Mouse (Mus musculus): ENCODE data around the gene 1600014C23Rik.

1600014C23Rik gene

DNA sequence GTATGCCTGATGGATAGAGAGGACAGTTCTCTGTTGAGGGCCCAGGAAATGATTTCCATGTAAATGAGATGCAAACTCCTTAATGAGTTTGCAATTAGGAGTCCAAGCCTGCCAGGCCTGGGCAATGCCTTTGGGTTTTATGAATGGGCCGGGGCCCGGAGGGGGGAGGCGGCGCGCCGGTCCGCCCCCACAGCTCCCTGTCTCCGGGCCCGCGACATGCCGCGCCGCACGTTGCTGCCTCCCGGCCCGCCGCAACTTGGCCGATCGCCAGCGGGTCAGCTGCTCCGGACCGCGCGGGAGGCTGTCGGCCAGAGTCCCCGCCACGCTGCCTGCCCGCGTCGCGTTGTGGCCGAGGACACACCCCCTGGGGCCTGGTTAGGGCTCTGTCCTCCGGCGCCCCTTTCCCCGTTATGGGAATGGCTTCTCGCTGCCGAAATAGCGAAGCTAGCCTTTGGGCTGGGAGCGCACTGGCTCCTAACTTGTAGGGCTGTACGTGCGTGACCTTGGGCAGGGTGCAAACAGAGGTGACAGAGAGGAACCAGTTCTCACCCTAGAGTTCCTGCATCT, at the start of gene 1600014C23Rik:
Gene 1600014C23Rik, minus strand, starts transcription at position 110 of the 567 bp plus-strand sequence.
- DNase-seq (ENCODE audit: low read depth), result no peak

DNA sequence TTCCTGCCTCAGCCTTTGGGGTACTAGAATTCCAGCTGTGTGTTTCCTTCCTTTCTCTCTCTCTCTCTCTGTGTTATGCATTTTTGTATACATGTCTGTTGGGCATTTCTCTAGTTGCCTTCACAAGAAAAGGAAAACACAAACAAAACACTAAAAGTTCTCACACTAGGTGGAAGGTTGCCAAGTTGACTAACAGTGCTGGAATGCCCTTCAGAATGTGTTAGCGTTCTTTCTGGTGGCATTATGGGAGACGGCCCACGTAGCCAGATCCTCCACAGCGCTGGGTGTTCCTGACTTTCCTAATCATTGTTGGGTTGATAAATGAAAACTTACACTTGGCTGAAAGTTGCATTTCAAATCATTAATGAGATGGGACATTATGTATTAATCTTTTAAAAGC, 44.8 kb upstream of the 1600014C23Rik start:
- DNase-seq (ENCODE audit: low read depth), result peak; percentile 62

DNA sequence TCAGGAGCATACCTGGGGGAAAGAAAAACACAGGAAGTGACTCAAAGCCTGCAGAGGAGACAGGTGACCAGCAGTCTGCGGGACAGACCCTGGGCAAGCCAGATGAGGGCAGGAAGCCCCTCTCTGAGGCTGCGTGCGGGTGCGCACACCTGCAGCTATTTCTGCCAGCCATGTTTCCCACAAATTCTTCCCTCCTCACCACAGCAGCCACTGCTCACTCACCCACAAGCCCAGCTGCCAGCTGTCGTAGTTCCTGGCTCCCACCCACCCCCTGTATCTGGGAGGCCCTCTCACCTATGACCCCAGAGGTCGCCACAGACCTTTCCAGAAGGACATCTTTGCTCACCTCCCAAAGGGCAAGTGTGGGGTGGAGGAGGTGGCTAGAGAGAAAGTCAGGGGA, 43.8 kb upstream of the 1600014C23Rik start:
- no peak for DNase-seq (ENCODE audit: low read depth)

DNA sequence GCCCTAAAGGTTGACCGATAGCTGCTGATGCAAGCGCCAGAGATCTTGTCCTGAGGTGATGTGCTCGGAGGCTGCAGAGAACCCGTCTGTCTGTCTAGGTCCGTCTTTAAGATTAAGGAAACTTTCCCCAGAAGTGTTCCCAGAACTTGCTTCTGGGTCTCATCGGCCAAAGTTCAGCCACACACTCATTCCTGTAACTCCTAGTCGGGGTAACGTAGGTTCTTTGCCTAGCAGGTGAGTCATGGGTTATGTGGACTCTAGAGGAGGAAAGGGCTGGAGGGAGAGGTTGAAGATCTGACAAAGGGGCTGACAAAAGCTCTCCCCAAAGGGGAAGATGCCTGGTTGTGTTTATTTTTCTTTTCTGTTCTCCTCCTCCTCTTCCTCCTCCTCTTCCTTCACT, 42.5 kb upstream of the 1600014C23Rik start:
- peak; percentile 29 for DNase-seq (ENCODE audit: low read depth)

DNA sequence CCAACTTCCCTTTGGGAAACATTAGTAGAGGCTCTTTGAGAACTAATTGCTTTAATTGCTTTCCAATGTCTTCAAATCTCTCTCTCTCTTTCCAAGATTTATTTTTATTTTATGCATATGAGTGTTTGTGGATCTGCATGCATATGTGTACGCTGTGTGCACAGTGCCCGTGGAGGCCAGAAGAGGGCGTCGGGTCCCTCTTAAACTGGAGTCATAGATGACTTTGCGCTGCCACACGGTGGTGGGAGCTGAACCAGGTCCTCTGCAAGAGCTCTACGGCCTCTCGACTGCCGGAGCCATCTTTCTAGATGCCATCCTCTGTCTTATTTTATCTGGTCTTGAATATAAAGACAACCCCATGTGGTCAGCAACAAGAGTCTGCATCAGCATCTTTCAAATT, 41.8 kb upstream of the 1600014C23Rik start:
- DNase-seq (ENCODE audit: low read depth), result peak; percentile 46

DNA sequence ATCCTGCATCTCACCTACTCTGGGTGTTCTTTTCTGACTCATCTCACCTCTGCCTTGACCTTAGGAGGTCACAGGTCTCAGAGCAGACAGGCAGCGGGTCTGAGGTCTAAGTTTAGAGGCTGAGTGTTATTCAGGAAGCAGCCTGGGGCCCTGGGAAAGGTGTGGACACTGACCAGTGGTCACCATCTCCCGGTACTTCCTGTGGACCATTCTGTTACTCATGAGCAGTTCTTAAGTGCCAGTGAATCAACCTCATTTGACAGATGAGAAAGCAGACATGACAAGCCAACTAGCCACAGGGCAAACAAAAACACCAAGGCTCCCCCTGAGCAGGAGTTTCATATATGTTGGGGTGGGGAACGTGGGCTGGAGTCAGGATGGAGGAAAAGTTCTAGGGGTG, 38.9 kb upstream of the 1600014C23Rik start:
- peak; percentile 49 for DNase-seq (ENCODE audit: low read depth)

DNA sequence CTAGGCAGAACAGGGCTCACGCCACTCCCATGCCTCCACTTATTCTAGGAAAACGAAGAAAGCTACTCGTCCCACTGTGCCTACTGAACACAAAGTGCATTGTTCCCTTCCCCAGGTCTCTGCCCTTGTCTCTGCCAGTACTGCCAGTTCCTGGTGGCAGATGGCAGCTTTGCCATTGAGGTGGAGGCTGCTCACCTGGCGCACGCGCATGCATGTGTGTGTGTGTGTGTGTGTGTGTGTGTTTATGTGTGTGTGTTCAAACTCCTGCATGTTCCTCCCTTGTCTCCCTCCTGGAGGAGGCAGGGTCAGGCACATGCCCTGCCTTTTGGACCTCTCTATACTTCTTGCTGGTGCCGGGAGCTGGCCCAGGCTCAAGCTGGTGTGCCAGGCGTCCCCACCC, 38.5 kb upstream of the 1600014C23Rik start:
- no peak for DNase-seq (ENCODE audit: low read depth)

DNA sequence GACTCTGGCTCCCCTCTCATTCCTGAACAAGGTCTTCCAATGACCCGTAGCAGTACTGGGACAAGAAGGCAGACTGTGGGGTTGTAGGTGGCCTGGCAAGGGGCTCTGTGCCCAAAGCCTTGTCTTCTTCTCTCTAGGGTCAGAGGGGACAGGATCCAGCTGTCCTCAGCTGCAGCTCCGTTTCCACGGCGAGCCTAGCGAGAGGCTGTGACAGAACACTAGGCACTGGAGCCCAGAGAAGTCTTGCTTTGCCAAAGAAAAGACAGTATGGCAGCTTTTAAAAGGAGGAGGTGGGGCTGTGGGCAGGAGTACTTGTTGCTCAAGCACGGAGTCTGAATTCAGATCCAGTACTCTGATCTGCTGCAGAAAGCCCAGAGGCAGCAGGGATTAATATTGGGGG, 36.8 kb upstream of the 1600014C23Rik start:
- peak; percentile 44 for DNase-seq (ENCODE audit: low read depth)

DNA sequence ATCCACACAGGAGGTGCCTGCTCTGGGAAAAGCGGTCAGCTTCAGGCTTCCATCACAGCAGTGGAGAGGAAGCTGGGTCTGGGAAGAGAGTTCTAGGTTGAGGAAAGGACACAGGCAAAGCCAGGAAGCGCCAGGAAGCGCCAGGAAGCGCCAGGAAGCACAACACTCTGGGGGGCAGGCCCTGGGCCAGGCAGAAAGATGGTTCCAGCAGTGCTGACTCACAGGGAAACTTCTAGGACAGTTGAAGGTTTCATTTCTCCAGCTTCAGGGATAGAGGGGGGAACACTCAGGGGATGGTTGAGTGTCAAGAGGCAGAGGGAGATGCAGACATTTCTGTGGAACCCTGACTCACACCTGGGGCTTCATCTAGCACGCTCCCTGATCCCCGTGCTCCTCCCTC, 36.2 kb upstream of the 1600014C23Rik start:
- DNase-seq (ENCODE audit: low read depth), result peak; percentile 85

DNA sequence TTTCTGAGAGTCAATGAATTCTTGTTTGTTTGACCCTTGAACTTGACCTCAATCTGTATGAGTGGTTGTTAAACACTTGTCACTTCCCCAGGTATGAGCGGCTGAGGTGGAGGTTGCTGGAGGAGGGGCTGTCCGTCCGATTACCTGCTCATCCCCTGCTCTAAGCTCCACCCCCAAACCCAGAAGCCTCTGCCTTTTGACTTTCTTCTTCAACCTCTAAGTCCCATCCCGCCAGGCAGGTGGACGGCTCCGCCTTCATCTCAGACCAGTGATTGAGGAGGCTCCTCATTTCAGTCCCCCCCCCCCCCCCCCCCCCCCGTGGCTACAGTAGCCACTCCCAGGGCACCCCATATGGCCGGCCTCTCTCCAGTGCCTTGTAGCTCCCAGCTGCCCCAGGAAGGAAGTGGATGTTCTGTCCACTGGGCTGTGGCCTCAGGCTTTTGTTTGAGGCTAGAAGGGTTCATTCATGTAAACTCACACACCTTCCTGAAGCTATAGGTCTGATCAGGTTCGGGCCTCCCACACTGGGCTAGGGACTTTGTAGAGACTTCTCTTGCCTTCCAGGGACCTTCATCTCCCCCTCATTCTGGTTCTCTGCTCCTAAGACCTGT, 34.0 kb upstream of the 1600014C23Rik start:
- DNase-seq (ENCODE audit: low read depth), result no peak

DNA sequence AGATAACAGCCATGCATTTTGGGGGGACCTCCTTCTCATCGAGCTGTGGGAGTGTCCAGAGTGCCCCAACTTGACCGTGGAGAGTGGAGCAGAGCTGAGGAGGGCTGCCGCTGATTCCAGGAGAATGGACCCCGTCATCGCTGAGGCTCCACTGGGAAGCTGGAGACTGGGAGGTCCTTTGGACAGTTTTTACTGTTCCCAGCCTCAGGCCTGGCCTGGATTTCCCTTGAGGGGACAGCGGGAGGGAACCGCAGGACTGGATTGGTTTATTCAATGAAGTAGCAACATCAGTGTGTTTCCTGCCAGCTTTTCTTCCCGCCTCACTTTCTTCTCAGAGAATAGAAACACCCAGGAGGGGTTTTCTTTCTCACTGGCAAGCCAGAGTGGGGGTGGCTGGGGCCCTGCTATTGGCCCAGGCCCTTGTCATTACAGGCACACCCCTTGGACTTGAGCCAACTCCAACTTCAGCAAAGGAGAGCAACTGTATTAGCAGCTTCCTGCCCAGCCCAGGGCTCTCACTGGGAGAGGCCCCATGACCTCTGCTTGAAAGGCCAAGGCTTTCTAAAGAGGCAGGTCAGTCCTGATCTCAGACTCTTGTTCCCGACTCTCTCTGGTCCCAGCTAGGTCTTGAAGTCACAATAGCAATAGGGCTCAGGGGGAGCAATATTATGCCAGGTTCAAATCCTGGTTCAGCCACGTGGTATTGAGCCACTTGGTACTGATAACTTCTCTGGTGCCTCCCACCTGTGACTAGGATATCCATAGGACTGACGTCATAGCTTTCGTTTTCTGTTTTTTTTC, 33.3 kb upstream of the 1600014C23Rik start:
- DNase-seq (ENCODE audit: low read depth), result peak; percentile 93

DNA sequence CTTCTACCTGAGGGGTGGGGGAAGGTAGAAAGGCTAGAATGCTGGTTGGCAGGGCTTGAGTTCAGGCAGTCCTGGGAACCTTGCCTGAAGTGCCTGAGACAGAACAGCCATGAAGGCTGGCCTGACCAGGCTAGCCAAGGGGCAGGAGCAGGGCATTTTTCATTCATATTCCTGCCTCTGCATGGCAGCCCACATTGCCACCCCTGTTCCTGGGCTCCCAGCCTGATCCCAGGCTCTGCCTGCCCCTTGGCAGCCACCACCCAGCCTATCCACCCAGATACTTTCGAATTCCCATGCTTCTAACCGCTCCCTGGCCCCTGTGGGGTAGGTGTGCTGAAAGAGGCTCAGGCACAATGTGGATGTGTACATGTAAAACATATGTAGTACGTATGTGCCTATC, 32.3 kb upstream of the 1600014C23Rik start:
- no peak for DNase-seq (ENCODE audit: low read depth)

DNA sequence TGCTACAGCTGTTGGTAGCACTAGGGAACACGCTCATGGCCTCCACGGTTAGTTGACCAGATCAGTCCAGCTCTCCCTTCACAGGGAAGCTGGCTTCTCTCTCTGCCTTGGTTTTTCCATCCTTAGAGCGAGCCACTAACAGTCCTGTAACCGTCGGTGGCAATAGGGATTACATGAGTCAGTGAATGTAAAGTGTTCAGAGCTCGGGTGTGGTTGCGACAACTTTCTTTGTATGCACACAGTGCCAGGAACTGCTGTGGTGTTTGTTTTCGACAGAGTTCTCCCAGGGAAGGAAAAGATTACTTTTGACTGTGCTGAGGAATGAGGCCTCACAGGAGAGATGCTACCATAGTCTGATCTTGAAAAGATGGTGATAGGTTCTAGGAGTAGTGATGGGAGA, 29.5 kb upstream of the 1600014C23Rik start:
- DNase-seq (ENCODE audit: low read depth), result peak; percentile 70

DNA sequence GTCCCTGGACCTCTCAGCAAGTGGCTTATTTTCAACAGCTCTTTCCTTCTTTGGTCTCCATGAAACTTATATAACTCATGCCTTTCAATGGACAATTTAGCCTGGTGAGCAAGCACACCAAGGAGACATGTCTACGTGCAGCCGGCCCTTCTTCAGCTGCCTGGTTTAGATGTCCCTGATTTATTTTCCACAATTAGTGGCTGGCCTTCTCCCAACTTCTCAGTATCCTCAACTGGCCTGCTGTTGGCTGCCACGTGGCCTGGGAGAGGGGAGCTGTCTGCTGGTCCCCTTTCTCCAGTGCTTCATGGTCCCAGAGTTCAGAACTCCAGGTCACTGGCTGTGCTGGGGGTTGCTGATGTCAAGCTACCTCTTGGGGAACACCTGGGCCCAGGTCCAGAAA, 28.3 kb upstream of the 1600014C23Rik start:
- no peak for DNase-seq (ENCODE audit: low read depth)

DNA sequence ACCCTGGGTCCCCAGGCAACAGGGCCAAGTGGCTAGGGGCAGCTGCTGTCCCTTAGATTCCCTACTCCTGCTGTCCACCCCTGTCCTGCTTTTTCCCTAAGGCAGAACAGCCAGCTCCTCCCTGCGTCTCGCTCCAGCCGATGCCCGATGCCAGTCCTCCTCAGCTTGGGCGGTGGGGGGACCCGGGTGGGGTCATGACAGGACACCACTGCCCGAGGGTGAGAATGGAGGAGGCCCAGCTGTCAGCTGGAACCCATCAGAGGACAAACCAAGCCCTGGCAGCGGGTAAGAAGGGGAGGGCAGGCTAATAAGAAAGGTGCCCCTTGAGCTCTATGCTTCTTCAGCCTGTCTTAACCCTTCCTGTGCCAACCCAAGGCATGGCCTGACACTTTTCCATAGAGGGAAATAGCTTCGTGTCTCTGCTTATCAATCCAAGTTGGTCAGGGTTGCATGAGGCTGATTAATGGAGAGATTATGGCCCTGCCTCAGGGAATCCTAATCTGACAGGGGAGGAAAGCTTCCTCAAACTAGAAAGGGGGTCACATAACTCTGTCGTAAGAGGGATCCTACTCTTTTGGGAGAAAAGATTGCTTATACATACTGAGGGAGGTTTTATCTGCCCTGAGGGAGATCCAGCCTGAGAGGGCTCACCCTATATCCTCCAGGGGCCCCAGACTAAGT, 27.5 kb upstream of the 1600014C23Rik start:
- no peak for DNase-seq (ENCODE audit: low read depth)

DNA sequence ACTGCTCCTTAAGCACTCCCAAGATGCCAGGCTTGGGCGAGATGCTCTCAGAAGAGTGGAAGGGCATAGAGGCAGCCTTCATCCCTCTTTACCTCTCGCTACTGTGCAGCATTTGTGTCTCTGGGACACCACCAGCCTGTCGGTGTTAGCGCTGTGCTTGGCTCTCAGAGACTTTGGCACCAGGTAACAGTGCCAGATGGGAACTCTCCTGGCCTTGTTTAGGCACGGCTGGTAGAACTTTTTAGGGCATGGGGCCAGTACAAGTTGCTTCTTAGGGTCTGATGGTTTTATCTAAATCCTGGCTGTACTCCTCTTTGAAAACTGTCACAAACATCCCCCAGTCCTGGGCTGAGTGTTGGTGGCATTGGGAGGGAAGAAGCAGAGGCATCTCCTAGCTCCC, 26.1 kb upstream of the 1600014C23Rik start:
- no peak for DNase-seq (ENCODE audit: low read depth)

DNA sequence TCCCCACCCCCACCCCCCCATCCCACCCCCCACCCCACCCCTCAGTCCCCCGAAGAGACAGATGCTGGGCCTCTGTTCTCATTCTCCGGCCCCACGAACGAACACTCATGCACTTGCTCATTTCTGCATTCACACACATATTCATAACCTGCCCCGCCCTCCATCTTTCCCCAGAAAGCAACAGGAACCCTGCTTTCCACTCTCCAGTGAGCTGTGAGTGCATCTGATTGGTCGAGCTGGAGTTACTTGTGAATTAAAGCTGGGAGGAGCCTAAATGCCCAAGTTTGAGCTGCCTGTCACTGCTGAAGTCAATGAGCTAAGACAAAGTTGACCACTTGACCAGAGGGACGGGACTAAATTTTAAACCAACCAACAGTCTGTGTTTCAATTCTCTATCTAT, 25.2 kb upstream of the 1600014C23Rik start:
- DNase-seq (ENCODE audit: low read depth), result no peak

DNA sequence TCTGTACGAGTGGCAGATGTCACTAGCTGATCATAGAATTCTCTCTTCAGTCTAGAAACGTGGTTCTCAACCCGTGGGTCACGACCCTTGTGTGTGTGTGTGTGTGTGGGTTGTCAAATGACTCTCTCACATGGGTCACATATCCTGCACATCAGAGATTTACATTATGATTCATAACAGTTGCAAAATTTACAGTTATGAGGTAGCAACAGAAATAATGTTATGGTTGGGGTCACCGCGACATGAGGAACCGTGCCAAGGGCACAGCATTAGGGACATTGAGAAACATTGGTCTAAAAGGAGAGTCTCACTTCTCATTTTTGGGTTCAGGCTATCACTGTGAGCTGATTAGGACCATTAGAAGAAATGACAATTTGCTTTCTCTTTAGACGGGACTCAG, 24.3 kb upstream of the 1600014C23Rik start:
- no peak for DNase-seq (ENCODE audit: low read depth)

DNA sequence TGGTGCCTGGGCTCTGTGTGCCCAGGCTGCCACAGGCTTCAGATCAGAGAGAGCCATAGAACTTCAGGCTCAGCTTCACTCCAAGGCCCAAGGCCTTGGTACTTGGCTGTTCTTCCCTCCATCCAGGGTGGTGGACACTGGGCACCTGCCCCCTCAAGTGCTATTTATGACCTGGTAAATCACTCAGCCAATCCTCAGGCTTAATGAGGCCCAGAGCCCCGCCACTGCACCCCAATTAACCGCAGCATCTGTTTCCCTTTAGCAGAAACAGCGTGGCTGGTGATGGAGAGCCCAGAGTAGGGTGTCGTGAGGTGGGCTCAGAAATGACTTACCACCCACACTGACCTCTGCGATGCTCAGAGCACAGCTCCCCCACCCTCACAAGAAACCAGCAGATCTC, 23.2 kb upstream of the 1600014C23Rik start:
- no peak for DNase-seq (ENCODE audit: low read depth)

DNA sequence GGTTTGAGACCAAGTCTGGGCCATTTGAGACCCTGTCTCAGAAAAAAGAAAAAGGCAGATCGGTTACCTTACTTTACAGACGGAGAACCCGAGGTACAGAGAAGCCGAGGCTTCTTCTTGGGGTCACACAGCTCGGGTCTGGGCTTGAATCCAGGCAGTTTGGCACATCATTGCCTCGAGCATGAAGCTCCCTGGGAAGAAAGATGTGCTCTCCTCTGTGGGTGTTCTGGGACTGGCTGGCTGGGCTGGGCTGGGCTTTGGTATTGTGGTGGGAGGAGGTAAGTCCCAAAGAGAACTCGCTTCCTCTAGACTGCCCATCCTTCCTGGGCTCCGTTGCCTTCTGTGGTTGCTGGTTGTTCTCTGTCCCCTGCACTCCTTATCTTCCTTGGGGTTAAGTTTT, 22.7 kb upstream of the 1600014C23Rik start:
- DNase-seq (ENCODE audit: low read depth), result no peak

DNA sequence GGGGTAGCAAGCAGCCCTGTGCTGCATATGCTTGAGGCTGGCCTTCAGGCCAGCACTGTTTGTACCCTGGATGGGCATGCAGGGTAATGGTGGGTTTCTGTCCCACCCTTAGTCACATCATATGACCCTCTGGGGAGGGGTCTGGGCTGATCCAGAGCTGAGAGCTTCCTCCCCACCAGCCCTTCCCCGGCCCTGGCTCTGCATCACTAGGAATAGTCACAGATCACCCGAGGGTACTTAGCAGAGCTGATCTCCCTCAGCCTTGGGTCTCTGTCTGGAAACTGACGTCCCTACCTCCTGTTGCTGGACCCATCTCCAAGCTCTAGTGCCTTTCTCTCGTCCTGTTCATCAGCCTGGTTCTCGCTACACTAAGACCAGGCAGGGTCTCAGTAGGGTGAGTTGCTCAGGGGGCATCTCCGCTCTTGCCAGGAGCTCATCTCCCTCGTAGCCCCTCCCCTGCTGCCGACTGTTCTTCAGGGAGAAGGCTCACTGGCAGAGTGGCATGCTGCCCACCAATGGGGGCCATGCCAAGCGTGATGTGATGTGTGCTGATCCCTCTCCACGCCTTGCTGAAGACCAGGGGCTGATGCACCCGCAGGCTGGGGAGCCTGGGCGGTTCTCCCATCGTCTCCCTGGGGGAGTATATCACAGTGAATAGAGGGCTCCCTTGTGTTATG, 20.7 kb upstream of the 1600014C23Rik start:
- no peak for DNase-seq (ENCODE audit: low read depth)

DNA sequence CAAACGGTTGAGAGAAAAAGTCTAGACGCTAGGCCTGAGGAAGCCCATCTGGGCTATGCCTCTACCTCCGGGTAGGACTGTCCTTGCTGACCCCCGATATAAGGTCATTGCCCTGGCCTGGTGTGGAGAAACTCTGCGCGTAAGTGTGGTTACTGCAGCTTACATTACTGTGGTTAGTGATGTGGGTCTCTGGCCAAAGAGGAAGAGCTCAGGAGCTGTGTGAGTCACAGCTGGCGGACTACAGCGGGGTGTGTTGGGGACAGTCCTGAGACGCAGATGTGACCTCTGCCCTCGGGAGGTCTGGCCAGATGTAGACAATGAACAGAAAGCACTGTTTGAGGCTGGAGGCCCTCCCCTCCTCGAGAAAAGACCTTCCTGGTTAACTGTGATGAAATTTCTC, 19.0 kb upstream of the 1600014C23Rik start:
- peak; percentile 93 for DNase-seq (ENCODE audit: low read depth)

Data from NIH3T3 (cell line).